Mouse (Mus musculus) lung, adult 2 months (tissue): Measurements from ENCODE around the gene Hnrnpul1. TPM values are rescaled to one million over a fixed set of nuclear protein-coding genes. Genes with fewer than 3 reads are reported as not detected.

Source experiments
- DNase-seq: peaks from one replicate; pipeline ENCODE4 v3.0.0; 2022
- H3K4me1 ChIP-seq: fragments of 200-500 bp; 2 replicates; pipeline ENCODE4 v1.6.1; 2011; ENCODE audit warnings: low read length; ENCODE audit not compliant: control insufficient read depth, insufficient read depth
- H3K4me3 ChIP-seq: fragments of 200-500 bp; replicated peaks from 2 replicates; pipeline ENCODE3; 2011; ENCODE audit warnings: low read depth, mild to moderate bottlenecking, control low read depth, low read length; ENCODE audit errors: extremely low read depth
- CTCF ChIP-seq: fragments of 200-500 bp; IDR thresholded peaks from 2 replicates; pipeline ENCODE4 v1.5.1; 2011; ENCODE audit warnings: mild to moderate bottlenecking, low read length, control low read depth; ENCODE audit not compliant: insufficient read depth
- POLR2A ChIP-seq: fragments of 200-500 bp; IDR thresholded peaks from 2 replicates; pipeline ENCODE4 v1.6.1; 2011; ENCODE audit warnings: low read depth, mild to moderate bottlenecking, control low read depth, low read length, borderline replicate concordance; ENCODE audit errors: extremely low read depth
- WGBS: fragments of 180-500 bp; shearing (Covaris S2); methylation state at CpG from one replicate; pipeline ENCODE4 v1.1.7; 2018; 5-methylcytosine and 5-hydroxymethylcytosine counted together
- polyA plus RNA-seq: library from polyadenylated mRNA; depleted of rRNA; stranded (reverse); fragments of >200 nt; gene quantifications from 2 replicates; pipeline ENCODE4 v1.2.3, GENCODE M21; 2012

Gene Hnrnpul1
- polyA plus RNA-seq, 1 experiment, result 49.9 TPM

DNA sequence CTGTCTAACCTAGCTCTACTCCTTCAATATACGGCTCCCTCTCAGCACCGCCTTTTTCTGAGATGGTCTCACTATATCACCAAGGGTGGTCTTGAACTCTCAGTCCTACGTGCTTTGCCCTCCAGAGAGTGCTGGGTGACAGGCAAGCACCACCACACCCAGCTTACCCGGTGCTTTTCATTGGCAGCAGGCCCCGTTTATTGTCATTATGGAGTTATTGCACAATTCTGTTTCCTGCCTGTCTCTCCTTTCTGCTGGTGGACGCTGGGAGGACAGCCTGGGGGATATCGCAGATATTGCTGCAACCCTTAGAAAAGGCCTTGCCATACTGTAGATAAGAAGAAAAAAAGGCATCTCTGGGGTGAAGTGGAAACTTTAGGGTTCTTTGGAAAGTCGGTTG lies 36.1 kb upstream of the Hnrnpul1 start:
- no peak for TF ChIP-seq POLR2A
- TF ChIP-seq CTCF, result no peak
- DNase-seq, result no peak

GRCm38 (mm10) chr7:25789129-25789440 lies 34.5 kb upstream of the Hnrnpul1 start:
- 58% methylated on average over 3 of the region's 3 CpGs for WGBS
- TF ChIP-seq POLR2A, result no peak
- no peak for TF ChIP-seq CTCF
- Histone ChIP-seq H3K4me1 (no peaks in the 10 kb centered on the region), H3K4me3 (no peak overlapping the region)
- DNase-seq, result no peak

More for the DNA sequence above, 36.1 kb upstream of the Hnrnpul1 start:
- Histone ChIP-seq H3K4me1 (no peaks in the 10 kb centered on the region), H3K4me3 (no peak overlapping the region)
- WGBS, result 42% methylated on average over 8 of the region's 8 CpGs

- TF ChIP-seq POLR2A, result no peak
- TF ChIP-seq CTCF, result no peak
- Histone ChIP-seq H3K4me3 (peak within 1 kb of the TSS; percentile 70), H3K4me1 (no peaks in the 10 kb centered on the region)
- WGBS, result 7% methylated on average over 29 of the region's 30 CpGs
- DNase-seq, result no peak
Measured at GRCm38 (mm10) chr7:25788220-25789128, 33.9 kb upstream of the Hnrnpul1 start, which contains the start of gene Axl. Gene Axl, minus strand, starts transcription at chr7:25788705.

DNA sequence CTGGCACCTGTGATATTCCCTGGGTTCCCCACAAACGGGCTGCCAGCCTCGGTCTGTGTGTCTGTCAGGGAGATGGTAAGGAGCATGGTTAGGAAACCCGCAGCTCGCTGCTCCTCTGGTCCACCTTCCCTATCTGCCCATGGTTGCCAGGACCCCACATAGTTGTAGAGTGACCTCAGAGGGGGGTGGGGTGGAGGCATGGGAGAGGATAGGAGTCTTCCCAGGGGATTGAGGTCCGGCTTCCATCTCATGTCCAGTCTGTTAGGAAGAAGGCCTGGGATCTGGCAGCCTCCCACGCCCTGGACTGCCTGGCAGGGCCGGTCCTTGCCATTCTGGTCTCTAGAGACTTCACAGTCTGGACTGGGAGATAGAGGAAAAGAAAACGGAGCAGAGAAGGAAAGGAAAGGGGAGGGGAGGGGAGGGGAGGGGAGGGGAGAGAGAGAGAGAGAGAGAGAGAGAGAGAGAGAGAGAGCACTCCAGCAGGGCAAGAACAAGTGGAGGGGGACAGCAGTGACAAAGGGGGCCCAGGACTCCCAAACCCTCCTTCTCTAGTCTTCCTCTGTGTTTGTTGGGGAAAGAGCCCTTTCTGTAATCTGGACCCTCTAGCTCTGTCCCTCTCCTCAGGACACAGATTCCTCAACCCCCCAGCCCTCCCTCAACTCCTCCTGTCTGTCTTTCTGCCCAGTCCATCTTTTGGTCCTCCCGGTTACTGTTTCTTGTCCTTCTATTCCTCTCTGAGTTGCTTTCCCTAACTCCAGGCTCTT lies 33.1 kb upstream of the Hnrnpul1 start:
- no peaks in the 10 kb centered on the region for H3K4me1 ChIP-seq
- peak overlapping the region; percentile 47 for H3K4me3 ChIP-seq
- no peak for TF ChIP-seq CTCF
- TF ChIP-seq POLR2A, result no peak
- no peak for DNase-seq
- WGBS, result 48% methylated on average over 9 of the region's 9 CpGs

GRCm38 (mm10) chr7:25786974-25787373 lies 32.4 kb upstream of the Hnrnpul1 start:
- 54% methylated on average over 4 of the region's 4 CpGs for WGBS
- Histone ChIP-seq H3K4me1 (peaks cover 4% of the 10 kb centered on the region), H3K4me3 (no peak overlapping the region)
- no peak for TF ChIP-seq CTCF
- no peak for TF ChIP-seq POLR2A
- no peak for DNase-seq

GRCm38 (mm10) chr7:25785752-25786151 lies 31.2 kb upstream of the Hnrnpul1 start:
- Histone ChIP-seq H3K4me3 (no peak overlapping the region), H3K4me1 (peaks cover 11% of the 10 kb centered on the region)
- TF ChIP-seq POLR2A (no peak), CTCF (no peak)
- no peak for DNase-seq
- 72% methylated on average over 4 of the region's 4 CpGs for WGBS

- H3K4me3 ChIP-seq, result no peak overlapping the region
- no peak for DNase-seq
- no peak for TF ChIP-seq POLR2A
- no peak for TF ChIP-seq CTCF
- 54% methylated on average over 1 of the region's 1 CpGs for WGBS
- peaks cover 11% of the 10 kb centered on the region for H3K4me1 ChIP-seq
Measured at GRCm38 (mm10) chr7:25784808-25785207, 30.3 kb upstream of the Hnrnpul1 start.

- 76% methylated on average over 8 of the region's 8 CpGs for WGBS
- Histone ChIP-seq H3K4me1 (peaks cover 11% of the 10 kb centered on the region), H3K4me3 (no peak overlapping the region)
- no peak for DNase-seq
- TF ChIP-seq CTCF, result no peak
- no peak for TF ChIP-seq POLR2A
Measured at GRCm38 (mm10) chr7:25783746-25784145, 29.2 kb upstream of the Hnrnpul1 start.

GRCm38 (mm10) chr7:25782744-25783143 lies 28.2 kb upstream of the Hnrnpul1 start:
- TF ChIP-seq CTCF (no peak), POLR2A (no peak)
- DNase-seq, result no peak
- Histone ChIP-seq H3K4me3 (no peak overlapping the region), H3K4me1 (peaks cover 11% of the 10 kb centered on the region)
- WGBS, result 56% methylated on average over 6 of the region's 6 CpGs

DNA sequence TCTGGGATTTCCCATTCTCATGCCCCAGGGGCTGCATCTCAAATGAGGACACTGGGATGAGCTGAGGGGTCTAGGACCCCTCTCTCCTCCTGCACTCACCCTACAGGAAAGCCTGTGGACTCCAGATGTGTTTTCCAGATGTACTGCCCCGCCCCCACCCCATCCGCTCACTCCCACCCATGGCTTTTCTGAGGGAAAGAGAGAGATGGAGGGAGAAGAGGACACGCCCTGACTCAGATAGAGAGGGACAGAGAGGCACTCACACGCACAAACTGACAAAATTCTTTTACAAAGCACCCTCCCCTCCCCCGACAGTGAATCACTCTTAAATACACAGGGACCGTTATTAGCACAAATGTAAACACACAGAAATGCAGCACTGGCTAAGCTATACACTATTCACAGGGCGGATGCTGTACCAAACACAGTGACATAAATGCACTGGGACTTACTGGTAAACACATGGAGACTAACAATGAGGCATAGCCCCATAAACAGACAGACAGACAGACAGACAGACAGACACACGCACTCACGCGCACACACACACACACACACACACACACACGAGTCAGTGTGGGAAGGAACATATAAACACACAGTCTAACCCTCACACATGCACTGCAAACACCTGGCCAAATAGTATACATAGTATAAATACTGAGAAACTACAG lies 27.5 kb upstream of the Hnrnpul1 start:
- WGBS, result 18% methylated on average over 11 of the region's 11 CpGs
- DNase-seq, result no peak
- peaks cover 11% of the 10 kb centered on the region for H3K4me1 ChIP-seq
- peak overlapping the region; percentile 26 for H3K4me3 ChIP-seq
- TF ChIP-seq POLR2A (no peak), CTCF (no peak)
